Mouse (Mus musculus) liver, embryonic 14.5 days (tissue): ENCODE measurements around the gene Strip2. TPM values are rescaled to one million over a fixed set of nuclear protein-coding genes. Genes with fewer than 3 reads are reported as not detected.

ENCODE experiments used
- ATAC-seq: fragments of 200-750 bp; cut with Nextera tagmentation; 2 replicates; pipeline ENCODE4 v1.8.0; 2017; ENCODE audit warnings: moderate number of reproducible peaks, mild to moderate bottlenecking, moderate library complexity; ENCODE audit not compliant: insufficient read depth
- DNase-seq, 3 experiments: peaks; one replicate each; pipeline ENCODE4 v3.0.0-alpha.2; 2012 to 2013; ENCODE audit warnings: low read depth in 3 of 3, low spot score in 3 of 3
- H3K27ac ChIP-seq: fragments of 300-500 bp; sonication (generic); 2 replicates; pipeline ENCODE4 v1.5.1; 2014; ENCODE audit warnings: moderate library complexity, mild to moderate bottlenecking, control low read depth, inconsistent platforms
- H3K27me3 ChIP-seq: fragments of 300-500 bp; sonication (generic); 2 replicates; pipeline ENCODE4 v1.6.1; 2014; ENCODE audit warnings: mild to moderate bottlenecking, low read length, moderate library complexity; ENCODE audit not compliant: control insufficient read depth, insufficient read depth
- H3K36me3 ChIP-seq: fragments of 300-500 bp; sonication (generic); replicated peaks from 2 replicates; pipeline ENCODE4 v1.6.1; 2014; ENCODE audit warnings: low read depth; ENCODE audit not compliant: control insufficient read depth, insufficient read depth
- H3K4me1 ChIP-seq, 2 experiments: fragments of 200-500 bp in 1 of 2; fragments of 300-500 bp in 1 of 2; sonication (generic) in 1 of 2; replicated peaks; 2 replicates each; pipeline ENCODE4 v1.6.1; 2012 to 2014; ENCODE audit warnings: antibody characterized with exemption in 1 of 2, inconsistent platforms in 1 of 2, low read length in 1 of 2; ENCODE audit not compliant: control insufficient read depth in 2 of 2, insufficient read depth in 2 of 2
- H3K4me2 ChIP-seq: fragments of 300-500 bp; sonication (generic); 2 replicates; pipeline ENCODE4 v1.6.1; 2014; ENCODE audit warnings: low read depth, mild to moderate bottlenecking, control low read depth, moderate library complexity
- H3K4me3 ChIP-seq, 2 experiments: fragments of 200-500 bp in 1 of 2; fragments of 300-500 bp in 1 of 2; sonication (generic) in 1 of 2; 2 replicates each; pipeline ENCODE4 v1.5.1; 2012 to 2014; ENCODE audit warnings: low read depth in 2 of 2, low read length in 2 of 2, mild to moderate bottlenecking in 2 of 2, control low read depth in 1 of 2, inconsistent platforms in 1 of 2, moderate library complexity in 1 of 2; ENCODE audit not compliant: insufficient read depth in 1 of 2
- H3K9ac ChIP-seq: fragments of 300-500 bp; sonication (generic); replicated peaks from 2 replicates; pipeline ENCODE4 v1.6.1; 2014; ENCODE audit warnings: mild to moderate bottlenecking, control low read depth, moderate library complexity
- H3K9me3 ChIP-seq: fragments of 300-500 bp; sonication (generic); 2 replicates; pipeline ENCODE4 v1.6.1; 2016; ENCODE audit warnings: low read length, mixed read lengths; ENCODE audit not compliant: control insufficient read depth
- CTCF ChIP-seq: IDR thresholded peaks from 2 replicates; pipeline ENCODE4 v1.5.1; 2016; ENCODE audit warnings: antibody characterized with exemption, low read depth, control low read depth
- EP300 ChIP-seq: IDR thresholded peaks from 2 replicates; pipeline ENCODE4 v1.6.1; 2016; ENCODE audit warnings: antibody characterized with exemption, low read depth
- WGBS: fragments of 180-500 bp; shearing (Covaris S2); extraction: QIAGEN DNeasy Blood & Tissue Kit; methylation state at CpG from one replicate; pipeline ENCODE4 v1.1.7; 2014; ENCODE audit not compliant: insufficient replicate concordance; 5-methylcytosine and 5-hydroxymethylcytosine counted together
- polyA plus RNA-seq, 2 experiments: library from polyadenylated mRNA; depleted of rRNA in 1 of 2; stranded (reverse) in 1 of 2; unstranded in 1 of 2; fragments of >200 nt; fragmentation: Nextera tagmentation in 1 of 2; extraction: Ambion mirVana in 1 of 2; gene quantifications; 2 replicates each; pipeline versions ENCODE4 v1.2.1 to v1.2.3; 2012 to 2014

Strip2 gene
- polyA plus RNA-seq, 2 experiments: 0.41 to 0.42 TPM

GRCm38 (mm10) chr6:29947823-29948222, 31.0 kb downstream of the Strip2 start:
- no peak for ATAC-seq
- H3K4me1 ChIP-seq: no peaks in the 10 kb centered on the region
- H3K36me3 ChIP-seq: no peaks in the 10 kb centered on the region
- no peak for DNase-seq
- no peak overlapping the region for H3K9ac ChIP-seq
- TF ChIP-seq CTCF (no peak), EP300 (no peak)
- 56% methylated on average over 6 of the region's 6 CpGs for WGBS
- no peak overlapping the region for H3K27ac ChIP-seq
- H3K4me2 ChIP-seq: no peak overlapping the region
- no peaks in the 10 kb centered on the region for H3K9me3 ChIP-seq
- H3K27me3 ChIP-seq: no peaks in the 10 kb centered on the region
- H3K4me3 ChIP-seq: no peak overlapping the region

GRCm38 (mm10) chr6:29956749-29957148, 39.9 kb downstream of the Strip2 start:
- H3K27ac ChIP-seq: no peak overlapping the region
- no peak for ATAC-seq
- no peak overlapping the region for H3K9ac ChIP-seq
- no peaks in the 10 kb centered on the region for H3K36me3 ChIP-seq
- H3K27me3 ChIP-seq: no peaks in the 10 kb centered on the region
- no peaks in the 10 kb centered on the region for H3K9me3 ChIP-seq
- TF ChIP-seq EP300 (no peak), CTCF (no peak)
- DNase-seq: no peak
- no peaks in the 10 kb centered on the region for H3K4me1 ChIP-seq
- 85% methylated on average over 4 of the region's 4 CpGs for WGBS
- H3K4me3 ChIP-seq: no peak overlapping the region
- H3K4me2 ChIP-seq: no peak overlapping the region

GRCm38 (mm10) chr6:29958669-29959068, 41.9 kb downstream of the Strip2 start:
- Histone ChIP-seq H3K36me3 (no peaks in the 10 kb centered on the region), H3K9ac (no peak overlapping the region), H3K4me1 (no peaks in the 10 kb centered on the region), H3K4me2 (no peak overlapping the region), H3K27me3 (no peaks in the 10 kb centered on the region), H3K4me3 (no peak overlapping the region), H3K27ac (no peak overlapping the region), H3K9me3 (no peaks in the 10 kb centered on the region)
- DNase-seq: no peak
- WGBS: 62% methylated on average over 3 of the region's 3 CpGs
- no peak for TF ChIP-seq EP300
- no peak for TF ChIP-seq CTCF
- no peak for ATAC-seq

- H3K27ac ChIP-seq: no peak overlapping the region
- ATAC-seq (no peak), DNase-seq (no peak)
- H3K27me3 ChIP-seq: no peaks in the 10 kb centered on the region
- H3K36me3 ChIP-seq: no peaks in the 10 kb centered on the region
- no peak overlapping the region for H3K4me3 ChIP-seq
- WGBS: 67% methylated on average over 6 of the region's 6 CpGs
- no peaks in the 10 kb centered on the region for H3K4me1 ChIP-seq
- TF ChIP-seq CTCF (no peak), EP300 (no peak)
- no peak overlapping the region for H3K4me2 ChIP-seq
- no peaks in the 10 kb centered on the region for H3K9me3 ChIP-seq
- no peak overlapping the region for H3K9ac ChIP-seq
Measured at GRCm38 (mm10) chr6:29961081-29961480, 44.3 kb downstream of the Strip2 start.

GRCm38 (mm10) chr6:29967917-29968316, 51.1 kb downstream of the Strip2 start:
- Histone ChIP-seq H3K4me2 (no peak overlapping the region), H3K27ac (no peak overlapping the region), H3K36me3 (no peaks in the 10 kb centered on the region), H3K27me3 (no peaks in the 10 kb centered on the region), H3K4me3 (no peak overlapping the region), H3K4me1 (no peaks in the 10 kb centered on the region), H3K9ac (no peak overlapping the region), H3K9me3 (no peaks in the 10 kb centered on the region)
- TF ChIP-seq CTCF (no peak), EP300 (no peak)
- 65% methylated on average over 7 of the region's 7 CpGs for WGBS
- DNase-seq (no peak), ATAC-seq (no peak)

GRCm38 (mm10) chr6:29973341-29973740, 56.5 kb downstream of the Strip2 start:
- Histone ChIP-seq H3K4me3 (no peak overlapping the region), H3K27ac (no peak overlapping the region), H3K4me2 (no peak overlapping the region), H3K9me3 (no peaks in the 10 kb centered on the region), H3K4me1 (no peaks in the 10 kb centered on the region), H3K36me3 (no peaks in the 10 kb centered on the region), H3K27me3 (no peaks in the 10 kb centered on the region), H3K9ac (no peak overlapping the region)
- ATAC-seq (no peak), DNase-seq (no peak)
- 59% methylated on average over 5 of the region's 5 CpGs for WGBS
- no peak for TF ChIP-seq CTCF
- TF ChIP-seq EP300: no peak
